Mouse (Mus musculus) stomach, postnatal 0 days (tissue): ENCODE measurements at regions not wholly inside any gene's neighbourhood (a gene's known extent, or its start where the extent isn't known, plus 50 kb on each side); places are given as distances from the start of the nearest gene placed in this dataset.

Source experiments
- CTCF ChIP-seq: IDR thresholded peaks from 2 replicates; pipeline ENCODE4 v1.5.1; 2016; ENCODE audit warnings: antibody characterized with exemption, low read depth, mild to moderate bottlenecking, moderate library complexity
- EP300 ChIP-seq: optimal IDR thresholded peaks from 2 replicates; pipeline ENCODE3; 2016; ENCODE audit warnings: antibody characterized with exemption

DNA sequence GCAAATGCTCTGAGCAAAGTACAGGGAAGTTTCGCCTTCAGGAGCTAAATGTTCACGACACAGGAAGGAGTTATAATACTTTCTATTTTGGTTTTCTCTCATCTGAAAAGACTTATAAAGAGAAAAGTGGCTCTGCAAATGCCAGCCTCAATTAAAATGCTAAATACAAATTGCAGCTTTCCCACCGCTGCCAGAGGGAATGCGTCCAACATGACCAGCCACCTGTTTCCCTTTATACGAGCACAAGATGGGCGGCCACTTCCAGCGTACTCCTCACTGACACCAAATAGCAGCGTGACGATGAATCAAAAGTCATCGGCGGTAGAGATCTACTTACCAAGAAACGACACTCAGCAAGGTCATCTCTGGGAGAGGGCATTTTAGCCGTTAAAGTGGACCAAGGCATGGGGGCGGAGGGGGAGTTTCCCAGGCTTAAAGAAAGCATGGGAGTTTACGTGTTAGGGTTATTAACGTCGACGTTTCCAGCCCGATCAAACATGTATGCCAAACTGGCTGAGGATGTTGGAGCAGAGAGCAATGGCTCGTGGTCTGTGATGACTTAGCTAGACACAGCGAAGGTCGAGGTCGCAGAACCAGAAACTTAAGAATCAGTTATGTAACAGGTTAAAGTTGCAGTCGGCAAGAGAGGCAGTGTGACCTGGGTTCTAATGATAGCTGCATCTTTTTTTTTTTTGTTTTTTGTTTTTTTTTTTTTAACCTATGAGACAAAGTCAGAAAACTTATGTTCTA lies 59.6 kb upstream of the Nrip1 start:
- TF ChIP-seq CTCF, result no peak
- TF ChIP-seq EP300, result no peak
